Mouse (Mus musculus) G1E (cell line): ENCODE data around the gene Smg7. TPM values are rescaled to one million over a fixed set of nuclear protein-coding genes. Genes with fewer than 3 reads are reported as not detected.

Source experiments
- ATAC-seq: 2 replicates; pipeline ENCODE4 v1.8.0; 2016; ENCODE audit warnings: mild to moderate bottlenecking; ENCODE audit not compliant: insufficient number of reproducible peaks, poor library complexity, low FRiP score, severe bottlenecking; ENCODE audit errors: extremely low read depth
- DNase-seq: peaks from one replicate; pipeline ENCODE4 v3.0.0; 2012; ENCODE audit warnings: low spot score
- H3K27me3 ChIP-seq: 2 replicates; pipeline ENCODE4 v1.6.1; 2012; ENCODE audit warnings: mild to moderate bottlenecking, low read length, inconsistent platforms; ENCODE audit not compliant: insufficient read depth
- H3K36me3 ChIP-seq: replicated peaks from 2 replicates; pipeline ENCODE3; 2012; ENCODE audit warnings: mild to moderate bottlenecking, inconsistent platforms
- H3K4me1 ChIP-seq: 2 replicates; pipeline ENCODE4 v1.6.1; 2012; ENCODE audit warnings: low read depth, low read length, inconsistent platforms, mixed read lengths; ENCODE audit not compliant: insufficient read depth
- H3K4me3 ChIP-seq: 2 replicates; pipeline ENCODE4 v1.5.1; 2012; ENCODE audit warnings: low read depth, mild to moderate bottlenecking, inconsistent platforms, low read length, moderate library complexity, mixed read lengths
- H3K9me3 ChIP-seq: replicated peaks from 2 replicates; pipeline ENCODE4 v1.6.1; 2012; ENCODE audit warnings: inconsistent platforms
- CTCF ChIP-seq: IDR thresholded peaks from 2 replicates; pipeline ENCODE4 v1.5.1; 2012; ENCODE audit warnings: low read depth, low read length, inconsistent platforms, mixed read lengths
- GATA1 ChIP-seq: IDR thresholded peaks from 2 replicates; pipeline ENCODE4 v1.6.1; 2012; ENCODE audit warnings: borderline replicate concordance, low read length, inconsistent platforms, mixed read lengths
- GATA2 ChIP-seq: IDR thresholded peaks from 2 replicates; pipeline ENCODE4 v1.6.1; 2012; ENCODE audit warnings: low read depth, low read length, inconsistent platforms, borderline replicate concordance
- POLR2AphosphoS5 ChIP-seq: IDR thresholded peaks from 2 replicates; pipeline ENCODE4 v1.6.1; 2012; ENCODE audit warnings: low read depth, low read length, inconsistent platforms; ENCODE audit not compliant: insufficient replicate concordance
- TAL1 ChIP-seq: conservative IDR thresholded peaks from 2 replicates; pipeline ENCODE4 v1.6.1; 2012; ENCODE audit warnings: low read depth, low read length, inconsistent platforms, mixed read lengths
- polyA plus RNA-seq: library from polyadenylated mRNA; stranded (reverse); fragments of >175 nt; gene quantifications from 2 replicates; pipeline ENCODE4 v1.2.3, GENCODE M21; 2012
- total RNA-seq, 2 experiments: library from RNA; stranded (forward) in 1 of 2; stranded (reverse) in 1 of 2; fragments of 200-1000 nt in 1 of 2; fragments of >200 nt in 1 of 2; fragmentation: Nextera tagmentation in 1 of 2; gene quantifications; 2 replicates each; pipeline ENCODE4 v1.2.3; 2014 to 2017

Smg7 gene
- 150 and 156 TPM in 2 replicates for total RNA-seq (2014; fragmentation: Nextera tagmentation)
- 36.1 and 37.6 TPM in 2 replicates for total RNA-seq (2017)
- polyA plus RNA-seq, result 10.0 and 14.2 TPM in 2 replicates

GRCm38 (mm10) chr1:152901765-152902664 is at the start of gene Smg7:
Gene Smg7, minus strand, starts transcription at chr1:152902646.
- Histone ChIP-seq H3K9me3 (no peaks in the 10 kb centered on the region), H3K36me3 (peaks cover 22% of the 10 kb centered on the region), H3K27me3 (no peaks in the 10 kb centered on the region), H3K4me3 (peak within 1 kb of the TSS; percentile 86), H3K4me1 (peaks cover 38% of the 10 kb centered on the region)
- no peak for TF ChIP-seq POLR2AphosphoS5
- TF ChIP-seq GATA2, result no peak
- no peak for TF ChIP-seq CTCF
- no peak for TF ChIP-seq TAL1
- no peak for TF ChIP-seq GATA1
- peak; percentile 58 for DNase-seq
- ATAC-seq, result no peak

- ATAC-seq (no peak), DNase-seq (no peak)
- Histone ChIP-seq H3K4me1 (no peaks in the 10 kb centered on the region), H3K36me3 (no peaks in the 10 kb centered on the region), H3K9me3 (no peaks in the 10 kb centered on the region), H3K27me3 (peaks cover 21% of the 10 kb centered on the region), H3K4me3 (no peak overlapping the region)
- no peak for TF ChIP-seq GATA2
- TF ChIP-seq GATA1, result no peak
- TF ChIP-seq TAL1, result no peak
- no peak for TF ChIP-seq POLR2AphosphoS5
- TF ChIP-seq CTCF, result no peak
Observed at GRCm38 (mm10) chr1:152942977-152943376, 40.5 kb upstream of the Smg7 start.

GRCm38 (mm10) chr1:152936365-152936764 is 33.9 kb upstream of the Smg7 start:
- Histone ChIP-seq H3K4me3 (no peak overlapping the region), H3K27me3 (peaks cover 24% of the 10 kb centered on the region), H3K36me3 (no peaks in the 10 kb centered on the region), H3K4me1 (no peaks in the 10 kb centered on the region), H3K9me3 (no peaks in the 10 kb centered on the region)
- ATAC-seq (no peak), DNase-seq (no peak)
- TF ChIP-seq GATA2, result no peak
- TF ChIP-seq POLR2AphosphoS5, result no peak
- TF ChIP-seq GATA1, result no peak
- no peak for TF ChIP-seq CTCF
- TF ChIP-seq TAL1, result no peak

GRCm38 (mm10) chr1:152935476-152935875 is 33.0 kb upstream of the Smg7 start:
- H3K36me3 ChIP-seq, result no peaks in the 10 kb centered on the region
- TF ChIP-seq CTCF (no peak), TAL1 (no peak), GATA1 (no peak), GATA2 (no peak), POLR2AphosphoS5 (no peak)
- H3K4me3 ChIP-seq, result no peak overlapping the region
- no peak for ATAC-seq
- no peaks in the 10 kb centered on the region for H3K9me3 ChIP-seq
- no peaks in the 10 kb centered on the region for H3K4me1 ChIP-seq
- H3K27me3 ChIP-seq, result peaks cover 29% of the 10 kb centered on the region
- DNase-seq, result no peak

- H3K4me3 ChIP-seq, result no peak overlapping the region
- peaks cover 35% of the 10 kb centered on the region for H3K27me3 ChIP-seq
- DNase-seq, result no peak
- TF ChIP-seq POLR2AphosphoS5 (no peak), GATA2 (no peak), TAL1 (no peak), GATA1 (no peak), CTCF (no peak)
- H3K36me3 ChIP-seq, result no peaks in the 10 kb centered on the region
- H3K4me1 ChIP-seq, result no peaks in the 10 kb centered on the region
- H3K9me3 ChIP-seq, result no peaks in the 10 kb centered on the region
- ATAC-seq, result no peak
Observed at GRCm38 (mm10) chr1:152933962-152934361, 31.5 kb upstream of the Smg7 start.

- Histone ChIP-seq H3K36me3 (no peaks in the 10 kb centered on the region), H3K4me1 (no peaks in the 10 kb centered on the region), H3K4me3 (no peak overlapping the region), H3K9me3 (no peaks in the 10 kb centered on the region), H3K27me3 (peaks cover 3% of the 10 kb centered on the region; the same call in 1 of the 2 replicates)
- ATAC-seq (no peak), DNase-seq (no peak)
- TF ChIP-seq TAL1 (no peak), GATA2 (no peak), CTCF (no peak), POLR2AphosphoS5 (no peak)
Observed at GRCm38 (mm10) chr1:152921786-152922185, 19.3 kb upstream of the Smg7 start.
